Mouse (Mus musculus) bone marrow, adult 2 months (tissue): ENCODE data around the gene Bend6.

Experiments used
- CTCF ChIP-seq: fragments of 200-500 bp; IDR thresholded peaks from 2 replicates; pipeline ENCODE4 v1.5.1; 2011; ENCODE audit warnings: low read length, control low read depth; ENCODE audit not compliant: control insufficient read depth, insufficient read depth
- POLR2A ChIP-seq: fragments of 200-500 bp; IDR thresholded peaks from 2 replicates; pipeline ENCODE4 v1.6.1; 2011; ENCODE audit warnings: low read depth, mild to moderate bottlenecking, control low read depth, low read length, borderline replicate concordance; ENCODE audit not compliant: control insufficient read depth

GRCm38 (mm10) chr1:33943943-33944342 lies 36.3 kb upstream of the Bend6 start:
- TF ChIP-seq POLR2A (no peak), CTCF (no peak)
